Mouse (Mus musculus): ENCODE measurements around the gene Ntrk2.

DNA sequence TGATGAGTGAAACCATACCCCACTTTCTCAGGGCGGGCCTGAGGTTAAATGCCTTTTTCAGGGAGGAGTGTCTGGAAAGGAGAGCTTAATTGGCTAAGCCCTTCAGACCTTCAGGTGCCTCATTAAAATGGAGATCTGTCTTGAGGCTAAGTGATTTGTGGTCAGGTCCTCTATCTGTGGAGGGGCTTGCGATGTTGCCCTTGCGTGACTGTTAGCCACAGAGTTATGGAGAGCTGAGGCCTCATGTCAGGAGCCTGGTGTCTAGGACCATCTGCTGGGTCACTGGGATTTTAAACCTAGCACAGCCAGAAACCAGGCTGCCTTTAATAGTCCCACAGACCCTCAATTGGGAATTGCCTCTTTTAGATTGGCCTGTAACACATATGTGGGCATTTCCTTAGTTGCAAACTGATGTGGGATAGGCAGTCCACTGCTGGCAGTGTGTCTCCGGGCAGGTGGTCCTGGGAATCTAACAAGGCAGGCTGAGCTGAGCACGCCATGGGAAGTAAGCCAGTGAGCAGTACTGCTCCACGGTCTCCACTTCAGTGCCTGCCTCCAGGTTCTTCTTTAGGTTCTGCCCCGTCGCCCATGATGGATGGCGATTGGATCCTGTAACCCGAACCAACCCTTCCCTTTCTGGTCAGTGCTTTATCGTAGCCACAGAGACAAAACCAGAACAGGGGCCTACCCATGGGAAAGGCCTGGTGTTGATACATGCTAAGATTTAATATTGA is 152.0 kb downstream of the Ntrk2 start:
- no peak for TF ChIP-seq CTCF (IDR thresholded peaks at IDR 0.05; ENCODE audit: insufficient read depth, low read length)
- no peak for TF ChIP-seq POLR2A (IDR thresholded peaks at IDR 0.05; ENCODE audit: borderline replicate concordance, extremely low read depth, low read depth, low read length)

Data from lung, adult 2 months (tissue).